Mouse (Mus musculus): ENCODE measurements around the gene Sst. TPM values are rescaled to one million over a fixed set of nuclear protein-coding genes. Genes with fewer than 3 reads are reported as not detected.

The Sst gene
- polyA plus RNA-seq, 2 experiments = 10.9 to 13.4 TPM

DNA sequence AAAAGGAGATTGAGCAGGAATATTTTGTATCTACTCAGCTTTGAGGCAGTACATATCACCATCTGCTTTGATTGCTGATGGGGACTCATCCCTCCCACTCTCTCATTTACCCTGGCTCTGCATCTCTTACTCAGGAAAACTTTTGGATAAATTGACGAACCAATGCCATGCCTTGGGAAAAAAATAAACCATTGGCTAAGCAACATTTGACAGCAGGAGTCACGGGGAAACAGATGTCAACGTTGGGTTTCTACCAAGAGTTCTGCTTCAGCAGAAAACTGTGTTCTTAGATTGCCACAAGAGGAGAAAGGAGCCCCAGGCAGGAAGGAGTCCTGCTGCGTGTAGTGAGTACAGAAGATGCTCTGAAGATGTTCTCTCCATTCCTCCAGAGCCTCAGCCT, 9.3 kb upstream of the Sst start:
- no peaks in the 10 kb centered on the region for H3K36me3 ChIP-seq (ENCODE audit: control insufficient read depth, insufficient read depth, low read length)
- no peak overlapping the region for H3K9ac ChIP-seq (ENCODE audit: low read depth, low read length, severe bottlenecking)
- H3K4me2 ChIP-seq (replicated peaks; ENCODE audit: low read depth, low read length, severe bottlenecking) = no peak overlapping the region
- no peaks in the 10 kb centered on the region for H3K9me3 ChIP-seq (ENCODE audit: control insufficient read depth, low read length)
- ATAC-seq (ENCODE audit: low FRiP score, low read depth) = no peak
- WGBS = 76% methylated on average over 4 of the region's 4 CpGs
- DNase-seq (ENCODE audit: low spot score) = no peak
- H3K4me1 ChIP-seq (ENCODE audit: control insufficient read depth, insufficient read depth, low read length) = 0 out of 2 replicates have a peak, but pooled peaks cover 8% of the 10 kb centered on the region
- H3K4me3 ChIP-seq (replicated peaks; ENCODE audit: low read length) = no peak overlapping the region
- H3K27me3 ChIP-seq (ENCODE audit: control insufficient read depth, insufficient read depth, low read length) = no peaks in the 10 kb centered on the region
- no peak overlapping the region for H3K27ac ChIP-seq (replicated peaks; ENCODE audit: low read depth, low read length)
- no peak for TF ChIP-seq POLR2A (IDR thresholded peaks at IDR 0.05; ENCODE audit: borderline replicate concordance, extremely low read depth, insufficient read depth, insufficient read length)

- Histone ChIP-seq H3K27me3 (ENCODE audit: control insufficient read depth, insufficient read depth, low read length) (no peaks in the 10 kb centered on the region), H3K36me3 (ENCODE audit: control insufficient read depth, insufficient read depth, low read length) (no peaks in the 10 kb centered on the region), H3K4me3 (replicated peaks; ENCODE audit: low read length) (0 out of 2 replicates have a peak overlapping the region, but pooled peaks have one; percentile 0), H3K9ac (ENCODE audit: low read depth, low read length, severe bottlenecking) (no peak overlapping the region), H3K9me3 (ENCODE audit: control insufficient read depth, low read length) (no peaks in the 10 kb centered on the region), H3K27ac (replicated peaks; ENCODE audit: low read depth, low read length) (no peak overlapping the region), H3K4me1 (ENCODE audit: control insufficient read depth, insufficient read depth, low read length) (0 out of 2 replicates have a peak, but pooled peaks cover 8% of the 10 kb centered on the region), H3K4me2 (replicated peaks; ENCODE audit: low read depth, low read length, severe bottlenecking) (peak overlapping the region; percentile 43)
- TF ChIP-seq POLR2A (IDR thresholded peaks at IDR 0.05; ENCODE audit: borderline replicate concordance, extremely low read depth, insufficient read depth, insufficient read length) = no peak
- 0 out of 2 replicates have a peak, but pooled peaks have one; percentile 34 for ATAC-seq (ENCODE audit: low FRiP score, low read depth)
- DNase-seq (ENCODE audit: low spot score) = peak; percentile 91
- 7% methylated on average over 12 of the region's 12 CpGs for WGBS
Observed at GRCm38 (mm10) chr16:23898840-23899239, 8.1 kb upstream of the Sst start.

DNA sequence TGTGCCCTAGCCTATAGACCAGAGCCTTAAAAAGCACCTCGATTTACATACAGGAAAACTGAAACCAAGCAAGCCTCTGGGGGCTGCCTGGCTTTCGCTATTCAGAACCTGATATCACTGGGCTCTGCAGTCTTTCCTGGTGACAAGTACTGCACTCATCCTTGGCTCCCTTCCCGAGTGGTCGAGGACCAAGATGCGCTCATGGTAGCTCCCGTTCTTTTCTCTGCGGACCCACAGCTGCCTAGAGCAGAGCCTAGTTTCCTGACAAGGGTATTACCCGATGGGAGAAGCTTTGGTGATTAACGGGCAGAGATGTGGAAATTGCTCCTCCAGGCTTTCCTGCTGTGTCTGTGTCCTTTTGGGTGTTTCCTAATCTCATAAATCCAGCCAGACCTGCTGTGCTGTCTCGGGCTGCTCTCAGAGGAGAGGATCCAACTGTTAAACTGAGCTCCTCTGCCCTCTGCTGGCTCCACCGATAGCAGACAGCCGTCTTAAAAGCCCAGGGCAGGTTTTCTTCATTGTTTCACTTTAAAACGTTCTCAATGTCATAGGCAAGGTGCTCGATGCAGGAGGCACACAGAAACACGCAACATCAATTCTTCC, 7.3 kb upstream of the Sst start:
- no peak for ATAC-seq (ENCODE audit: low FRiP score, low read depth)
- no peak overlapping the region for H3K27ac ChIP-seq (replicated peaks; ENCODE audit: low read depth, low read length)
- TF ChIP-seq POLR2A (IDR thresholded peaks at IDR 0.05; ENCODE audit: borderline replicate concordance, extremely low read depth, insufficient read depth, insufficient read length) = no peak
- peak overlapping the region; percentile 13 for H3K4me3 ChIP-seq (replicated peaks; ENCODE audit: low read length)
- H3K9me3 ChIP-seq (ENCODE audit: control insufficient read depth, low read length) = no peaks in the 10 kb centered on the region
- peak overlapping the region; percentile 18; the same call in 1 of the 2 replicates for H3K9ac ChIP-seq (ENCODE audit: low read depth, low read length, severe bottlenecking)
- 0 out of 2 replicates have a peak, but pooled peaks cover 8% of the 10 kb centered on the region for H3K4me1 ChIP-seq (ENCODE audit: control insufficient read depth, insufficient read depth, low read length)
- peak; percentile 79 for DNase-seq (ENCODE audit: low spot score)
- 8% methylated on average over 15 of the region's 15 CpGs for WGBS
- no peaks in the 10 kb centered on the region for H3K27me3 ChIP-seq (ENCODE audit: control insufficient read depth, insufficient read depth, low read length)
- peak overlapping the region; percentile 43 for H3K4me2 ChIP-seq (replicated peaks; ENCODE audit: low read depth, low read length, severe bottlenecking)
- H3K36me3 ChIP-seq (ENCODE audit: control insufficient read depth, insufficient read depth, low read length) = no peaks in the 10 kb centered on the region

DNA sequence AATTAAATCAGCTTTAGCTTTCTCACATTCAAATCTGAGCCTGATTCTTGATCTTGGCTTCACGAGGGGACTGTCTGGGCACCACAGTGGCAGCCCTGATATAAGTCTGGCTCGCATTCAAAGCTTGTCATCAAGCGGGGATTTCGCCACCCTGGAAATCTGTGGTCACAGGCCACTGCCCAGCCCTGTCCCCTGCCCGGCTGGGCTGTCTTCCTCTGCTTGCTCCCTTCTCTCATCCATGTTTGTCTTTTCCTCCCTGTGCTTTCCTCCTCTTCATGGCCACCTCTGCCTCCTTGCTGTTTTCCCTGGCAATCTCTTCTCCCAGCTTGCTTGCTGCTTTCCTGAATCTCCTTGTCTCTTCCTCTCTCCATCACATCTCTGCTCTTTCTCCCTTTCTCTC, 6.7 kb upstream of the Sst start:
- H3K9ac ChIP-seq (ENCODE audit: low read depth, low read length, severe bottlenecking) = no peak overlapping the region
- no peak overlapping the region for H3K4me3 ChIP-seq (replicated peaks; ENCODE audit: low read length)
- ATAC-seq (ENCODE audit: low FRiP score, low read depth) (no peak), DNase-seq (ENCODE audit: low spot score) (no peak)
- H3K4me2 ChIP-seq (replicated peaks; ENCODE audit: low read depth, low read length, severe bottlenecking) = no peak overlapping the region
- H3K36me3 ChIP-seq (ENCODE audit: control insufficient read depth, insufficient read depth, low read length) = no peaks in the 10 kb centered on the region
- 0 out of 2 replicates have a peak, but pooled peaks cover 8% of the 10 kb centered on the region for H3K4me1 ChIP-seq (ENCODE audit: control insufficient read depth, insufficient read depth, low read length)
- TF ChIP-seq POLR2A (IDR thresholded peaks at IDR 0.05; ENCODE audit: borderline replicate concordance, extremely low read depth, insufficient read depth, insufficient read length) = no peak
- no peak overlapping the region for H3K27ac ChIP-seq (replicated peaks; ENCODE audit: low read depth, low read length)
- H3K27me3 ChIP-seq (ENCODE audit: control insufficient read depth, insufficient read depth, low read length) = no peaks in the 10 kb centered on the region
- 67% methylated on average over 5 of the region's 5 CpGs for WGBS
- no peaks in the 10 kb centered on the region for H3K9me3 ChIP-seq (ENCODE audit: control insufficient read depth, low read length)

- TF ChIP-seq POLR2A (IDR thresholded peaks at IDR 0.05; ENCODE audit: borderline replicate concordance, extremely low read depth, insufficient read depth, insufficient read length) = no peak
- 0 out of 2 replicates have a peak, but pooled peaks cover 8% of the 10 kb centered on the region for H3K4me1 ChIP-seq (ENCODE audit: control insufficient read depth, insufficient read depth, low read length)
- H3K27me3 ChIP-seq (ENCODE audit: control insufficient read depth, insufficient read depth, low read length) = peaks cover 13% of the 10 kb centered on the region
- H3K36me3 ChIP-seq (ENCODE audit: control insufficient read depth, insufficient read depth, low read length) = no peaks in the 10 kb centered on the region
- no peak overlapping the region for H3K4me2 ChIP-seq (replicated peaks; ENCODE audit: low read depth, low read length, severe bottlenecking)
- WGBS = 83% methylated on average over 3 of the region's 3 CpGs
- no peak overlapping the region for H3K4me3 ChIP-seq (replicated peaks; ENCODE audit: low read length)
- DNase-seq (ENCODE audit: low spot score) = no peak
- no peak for ATAC-seq (ENCODE audit: low FRiP score, low read depth)
- no peaks in the 10 kb centered on the region for H3K9me3 ChIP-seq (ENCODE audit: control insufficient read depth, low read length)
- H3K27ac ChIP-seq (replicated peaks; ENCODE audit: low read depth, low read length) = no peak overlapping the region
- H3K9ac ChIP-seq (ENCODE audit: low read depth, low read length, severe bottlenecking) = no peak overlapping the region
Observed at GRCm38 (mm10) chr16:23895135-23895534, 4.4 kb upstream of the Sst start.
